18 mouse cellular contexts compared by ENCODE assay signal in the genomic region with DNA sequence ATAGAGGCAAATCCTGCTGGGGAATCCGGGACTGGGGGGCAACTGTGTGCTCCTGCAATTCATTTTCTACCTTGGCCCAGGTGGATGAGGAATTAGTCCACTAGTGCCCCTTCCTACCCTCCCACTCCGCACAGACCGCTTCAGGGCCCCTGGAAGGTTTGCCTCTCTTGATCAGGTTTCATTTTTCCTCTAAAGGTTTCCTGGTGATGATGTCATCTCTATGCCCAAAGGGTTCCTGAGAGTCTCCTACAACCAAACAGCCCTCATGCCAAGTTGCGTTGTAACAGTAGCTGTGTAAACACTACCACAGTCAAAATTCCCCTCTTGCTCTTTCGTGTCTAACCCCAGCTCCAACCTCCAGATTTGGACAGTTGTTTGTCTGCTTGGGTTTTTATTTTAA. TPM values are rescaled to one million over a fixed set of nuclear protein-coding genes. Genes with fewer than 3 reads are reported as not detected.
"Had no signal": no experiment of that assay in that cellular context is flagged by ENCODE, and none has a peak within 500 bp of the region (broad histone marks: within the 10 kb centered on the region; RNA-seq: fewer than 3 reads in every experiment).

No protein-coding gene starts in this region.

- H3K4me1 ChIP-seq: limb, embryonic 12.5 days; limb, embryonic 15.5 days had no signal

- DNase-seq: kidney, adult 11 months; kidney, adult 8-10 months; kidney, postnatal 10 days; kidney, postnatal 36 days; left cerebral cortex, postnatal 4 days; liver, postnatal 0 days; midbrain, embryonic 14.5 days; right cerebral cortex, adult 18-20 months; right cerebral cortex, postnatal 14 days; right cerebral cortex, postnatal 4 days; thymus, postnatal 25 days had no signal

- H3K4me2 ChIP-seq: intestine, embryonic 15.5 days; kidney, embryonic 15.5 days; limb, embryonic 12.5 days; limb, embryonic 15.5 days; liver, embryonic 11.5 days had no signal

- H3K9me3 ChIP-seq: intestine, embryonic 15.5 days; kidney, embryonic 15.5 days; limb, embryonic 15.5 days had no signal

- H3K36me3 ChIP-seq: intestine, embryonic 15.5 days; kidney, embryonic 15.5 days; limb, embryonic 15.5 days had no signal

- H3K9ac ChIP-seq: intestine, embryonic 15.5 days; kidney, embryonic 15.5 days; limb, embryonic 12.5 days; limb, embryonic 15.5 days; liver, embryonic 14.5 days; liver, postnatal 0 days had no signal

- H3K27ac ChIP-seq: intestine, embryonic 15.5 days; limb, embryonic 12.5 days; limb, embryonic 15.5 days; liver, embryonic 14.5 days; macrophage had no signal

- H3K4me3 ChIP-seq: intestine, embryonic 15.5 days; kidney, embryonic 15.5 days; limb, embryonic 12.5 days; limb, embryonic 15.5 days had no signal

- H3K27me3 ChIP-seq: intestine, embryonic 15.5 days; kidney, embryonic 15.5 days; limb, embryonic 12.5 days; limb, embryonic 15.5 days had no signal

- ATAC-seq: intestine, embryonic 15.5 days; liver, postnatal 0 days had no signal

RNA-seq across cellular contexts. Expression of a gene that starts 16.7 kb away (rescaled TPM):
- polyA plus RNA-seq: macrophage had no signal
